Mouse (Mus musculus): ENCODE data around the gene Nkapd1. TPM values are rescaled to one million over a fixed set of nuclear protein-coding genes. Genes with fewer than 3 reads are reported as not detected.

Gene Nkapd1
- polyA plus RNA-seq, 1 experiment from 2014 or later, result 28.6 TPM

GRCm38 (mm10) chr9:50594794-50595417 lies 22.4 kb downstream of the Nkapd1 start:
- H3K4me1 ChIP-seq, result no peaks in the 10 kb centered on the region
- H3K9ac ChIP-seq, result no peak overlapping the region
- no peaks in the 10 kb centered on the region for H3K9me3 ChIP-seq
- peaks cover 48% of the 10 kb centered on the region for H3K36me3 ChIP-seq
- no peak overlapping the region for H3K4me2 ChIP-seq
- no peaks in the 10 kb centered on the region for H3K27me3 ChIP-seq
- H3K27ac ChIP-seq, result no peak overlapping the region
- ATAC-seq (ENCODE audit: insufficient number of reproducible peaks, insufficient read depth, low FRiP score, low TSS enrichment, low read depth), result no peak
- WGBS, result 80% methylated on average over 12 of the region's 12 CpGs
- no peak overlapping the region for H3K4me3 ChIP-seq

- Histone ChIP-seq H3K4me2 (no peak overlapping the region), H3K4me3 (no peak overlapping the region), H3K9me3 (no peaks in the 10 kb centered on the region), H3K27ac (no peak overlapping the region), H3K9ac (no peak overlapping the region), H3K4me1 (no peaks in the 10 kb centered on the region), H3K27me3 (no peaks in the 10 kb centered on the region), H3K36me3 (peaks cover 36% of the 10 kb centered on the region)
- 72% methylated on average over 3 of the region's 3 CpGs for WGBS
- ATAC-seq (ENCODE audit: insufficient number of reproducible peaks, insufficient read depth, low FRiP score, low TSS enrichment, low read depth), result no peak
Measured at GRCm38 (mm10) chr9:50593544-50593943, 23.7 kb downstream of the Nkapd1 start.

GRCm38 (mm10) chr9:50592955-50593354 lies 24.3 kb downstream of the Nkapd1 start:
- Histone ChIP-seq H3K9me3 (no peaks in the 10 kb centered on the region), H3K4me1 (no peaks in the 10 kb centered on the region), H3K9ac (no peak overlapping the region), H3K27me3 (no peaks in the 10 kb centered on the region), H3K27ac (no peak overlapping the region), H3K36me3 (peaks cover 30% of the 10 kb centered on the region), H3K4me3 (no peak overlapping the region), H3K4me2 (no peak overlapping the region)
- 86% methylated on average over 9 of the region's 9 CpGs for WGBS
- ATAC-seq (ENCODE audit: insufficient number of reproducible peaks, insufficient read depth, low FRiP score, low TSS enrichment, low read depth), result no peak

- H3K27me3 ChIP-seq, result no peaks in the 10 kb centered on the region
- no peak overlapping the region for H3K4me3 ChIP-seq
- peaks cover 12% of the 10 kb centered on the region for H3K36me3 ChIP-seq
- no peak overlapping the region for H3K27ac ChIP-seq
- WGBS, result 71% methylated on average over 10 of the region's 10 CpGs
- no peak overlapping the region for H3K4me2 ChIP-seq
- ATAC-seq (ENCODE audit: insufficient number of reproducible peaks, insufficient read depth, low FRiP score, low TSS enrichment, low read depth), result no peak
- no peaks in the 10 kb centered on the region for H3K9me3 ChIP-seq
- H3K4me1 ChIP-seq, result no peaks in the 10 kb centered on the region
- no peak overlapping the region for H3K9ac ChIP-seq
Measured at GRCm38 (mm10) chr9:50590856-50591518, 26.3 kb downstream of the Nkapd1 start.

- H3K27me3 ChIP-seq, result no peaks in the 10 kb centered on the region
- no peaks in the 10 kb centered on the region for H3K36me3 ChIP-seq
- H3K4me2 ChIP-seq, result no peak overlapping the region
- no peak for ATAC-seq (ENCODE audit: insufficient number of reproducible peaks, insufficient read depth, low FRiP score, low TSS enrichment, low read depth)
- H3K27ac ChIP-seq, result no peak overlapping the region
- H3K9ac ChIP-seq, result no peak overlapping the region
- 81% methylated on average over 4 of the region's 4 CpGs for whole genome bisulfite sequencing
- H3K9me3 ChIP-seq, result no peaks in the 10 kb centered on the region
- H3K4me3 ChIP-seq, result no peak overlapping the region
- H3K4me1 ChIP-seq, result no peaks in the 10 kb centered on the region
Measured at GRCm38 (mm10) chr9:50586955-50587354, 30.3 kb downstream of the Nkapd1 start.

GRCm38 (mm10) chr9:50585145-50585818 lies 32.0 kb downstream of the Nkapd1 start:
- Histone ChIP-seq H3K9ac (no peak overlapping the region), H3K27me3 (no peaks in the 10 kb centered on the region), H3K27ac (no peak overlapping the region), H3K4me3 (no peak overlapping the region), H3K36me3 (no peaks in the 10 kb centered on the region), H3K4me2 (no peak overlapping the region), H3K4me1 (no peaks in the 10 kb centered on the region), H3K9me3 (no peaks in the 10 kb centered on the region)
- ATAC-seq (ENCODE audit: insufficient number of reproducible peaks, insufficient read depth, low FRiP score, low TSS enrichment, low read depth), result no peak
- WGBS, result 77% methylated on average over 6 of the region's 6 CpGs

GRCm38 (mm10) chr9:50580370-50580769 lies 36.9 kb downstream of the Nkapd1 start:
- H3K4me2 ChIP-seq, result no peak overlapping the region
- no peaks in the 10 kb centered on the region for H3K9me3 ChIP-seq
- no peak overlapping the region for H3K4me3 ChIP-seq
- H3K4me1 ChIP-seq, result no peaks in the 10 kb centered on the region
- H3K27me3 ChIP-seq, result no peaks in the 10 kb centered on the region
- H3K9ac ChIP-seq, result no peak overlapping the region
- H3K36me3 ChIP-seq, result no peaks in the 10 kb centered on the region
- no peak for ATAC-seq (ENCODE audit: insufficient number of reproducible peaks, insufficient read depth, low FRiP score, low TSS enrichment, low read depth)
- 37% methylated on average over 4 of the region's 4 CpGs for WGBS
- no peak overlapping the region for H3K27ac ChIP-seq

GRCm38 (mm10) chr9:50569599-50570525 lies 47.4 kb downstream of the Nkapd1 start:
- Histone ChIP-seq H3K27ac (no peak overlapping the region), H3K4me1 (no peaks in the 10 kb centered on the region), H3K4me2 (no peak overlapping the region), H3K4me3 (no peak overlapping the region), H3K27me3 (no peaks in the 10 kb centered on the region), H3K36me3 (no peaks in the 10 kb centered on the region), H3K9me3 (no peaks in the 10 kb centered on the region), H3K9ac (no peak overlapping the region)
- WGBS, result 79% methylated on average over 10 of the region's 10 CpGs
- no peak for ATAC-seq (ENCODE audit: insufficient number of reproducible peaks, insufficient read depth, low FRiP score, low TSS enrichment, low read depth)

- Histone ChIP-seq H3K4me3 (no peak overlapping the region), H3K9me3 (no peaks in the 10 kb centered on the region), H3K9ac (no peak overlapping the region), H3K36me3 (no peaks in the 10 kb centered on the region), H3K27ac (no peak overlapping the region), H3K4me1 (no peaks in the 10 kb centered on the region), H3K27me3 (no peaks in the 10 kb centered on the region), H3K4me2 (no peak overlapping the region)
- ATAC-seq (ENCODE audit: insufficient number of reproducible peaks, insufficient read depth, low FRiP score, low TSS enrichment, low read depth), result no peak
- 87% methylated on average over 2 of the region's 2 CpGs for WGBS
Measured at GRCm38 (mm10) chr9:50567881-50568280, 49.4 kb downstream of the Nkapd1 start.

GRCm38 (mm10) chr9:50567372-50567771 lies 49.9 kb downstream of the Nkapd1 start:
- H3K4me3 ChIP-seq, result no peak overlapping the region
- H3K9ac ChIP-seq, result no peak overlapping the region
- WGBS, result 85% methylated on average over 4 of the region's 4 CpGs
- no peaks in the 10 kb centered on the region for H3K36me3 ChIP-seq
- no peaks in the 10 kb centered on the region for H3K27me3 ChIP-seq
- no peaks in the 10 kb centered on the region for H3K4me1 ChIP-seq
- H3K4me2 ChIP-seq, result no peak overlapping the region
- H3K27ac ChIP-seq, result no peak overlapping the region
- no peak for ATAC-seq (ENCODE audit: insufficient number of reproducible peaks, insufficient read depth, low FRiP score, low TSS enrichment, low read depth)
- H3K9me3 ChIP-seq, result no peaks in the 10 kb centered on the region

GRCm38 (mm10) chr9:50565940-50566339 lies 51.3 kb downstream of the Nkapd1 start:
- ATAC-seq (ENCODE audit: insufficient number of reproducible peaks, insufficient read depth, low FRiP score, low TSS enrichment, low read depth), result no peak
- Histone ChIP-seq H3K27ac (no peak overlapping the region), H3K27me3 (no peaks in the 10 kb centered on the region), H3K36me3 (no peaks in the 10 kb centered on the region), H3K9ac (no peak overlapping the region), H3K4me2 (no peak overlapping the region), H3K4me1 (no peaks in the 10 kb centered on the region), H3K4me3 (no peak overlapping the region), H3K9me3 (0 out of 2 replicates have a peak, but pooled peaks cover 2% of the 10 kb centered on the region)
- WGBS, result 76% methylated on average over 4 of the region's 4 CpGs

Measured in embryonic facial prominence, embryonic 13.5 days (tissue).